Mouse (Mus musculus): ENCODE measurements around the gene Trpc4. TPM values are rescaled to one million over a fixed set of nuclear protein-coding genes. Genes with fewer than 3 reads are reported as not detected.

Gene Trpc4
- polyA plus RNA-seq, 1 experiment, result not detected

DNA sequence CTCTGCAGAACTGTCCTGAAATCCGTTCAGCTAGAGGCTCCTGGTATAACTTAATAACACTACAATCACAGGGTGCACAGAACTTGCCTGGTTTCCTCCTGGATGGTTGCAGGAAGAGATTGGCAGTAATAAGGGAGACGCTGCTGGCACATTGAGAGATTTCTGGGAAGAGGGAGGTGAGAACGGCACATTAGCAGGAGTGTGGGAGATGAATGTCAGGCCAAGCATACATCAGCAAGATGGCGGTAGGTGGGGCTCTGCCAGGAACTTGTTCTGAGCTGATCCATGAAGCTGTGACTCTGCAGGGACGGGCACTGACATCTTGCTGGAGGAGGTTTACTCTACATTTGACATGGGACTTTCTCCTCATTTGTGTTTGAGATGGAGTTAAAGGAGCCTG is 48.6 kb downstream of the Trpc4 start:
- no peak overlapping the region for H3ac ChIP-seq (ENCODE audit: control insufficient read depth, insufficient read length, low read depth)
- no peak overlapping the region for H3K4me3 ChIP-seq (ENCODE audit: insufficient read depth, poor library complexity, severe bottlenecking)
- no peak for TF ChIP-seq MYOG (IDR thresholded peaks at IDR 0.05; ENCODE audit: control insufficient read depth, extremely low read depth, insufficient read length)
- TF ChIP-seq CTCF (IDR thresholded peaks at IDR 0.05; ENCODE audit: control insufficient read depth, insufficient read depth, insufficient read length), result no peak
- no peak for TF ChIP-seq MYOD1 (IDR thresholded peaks at IDR 0.05; ENCODE audit: control insufficient read depth, insufficient read length, low read depth)
- TF ChIP-seq USF1 (IDR thresholded peaks at IDR 0.05; ENCODE audit: low read depth), result no peak
- no peak for TF ChIP-seq FOSL1 (IDR thresholded peaks at IDR 0.05; ENCODE audit: insufficient read depth, low read length, poor library complexity, severe bottlenecking)
- TF ChIP-seq CEBPB (IDR thresholded peaks at IDR 0.05; ENCODE audit: low read depth), result no peak
- TF ChIP-seq MAX (IDR thresholded peaks at IDR 0.05), result no peak
- no peaks in the 10 kb centered on the region for H3K79me2 ChIP-seq (ENCODE audit: control insufficient read depth, insufficient read depth)
- H3K79me3 ChIP-seq (ENCODE audit: low read depth), result no peaks in the 10 kb centered on the region
- H3K27me3 ChIP-seq (ENCODE audit: control insufficient read depth, insufficient read depth, insufficient read length), result no peaks in the 10 kb centered on the region
- H3K36me3 ChIP-seq (ENCODE audit: control insufficient read depth, insufficient read depth), result no peaks in the 10 kb centered on the region

DNA sequence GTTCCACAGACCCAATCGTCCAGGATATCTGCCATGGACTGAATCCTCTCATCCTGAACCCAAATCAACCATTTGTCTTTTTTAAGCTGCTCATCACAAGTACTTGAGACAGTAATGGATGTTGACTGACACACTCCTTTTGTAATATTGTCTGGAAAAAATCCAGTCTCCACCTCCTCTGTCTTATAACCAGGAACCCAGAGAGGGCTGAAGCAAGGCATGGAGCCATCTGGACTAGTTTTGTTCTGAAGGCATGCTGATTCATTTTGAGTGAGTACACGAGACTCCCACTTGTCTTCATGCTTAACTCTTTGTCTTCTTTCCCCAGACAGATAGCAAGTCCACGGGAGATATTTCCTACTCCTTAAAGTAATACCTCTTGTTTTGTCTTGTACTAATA is 54.3 kb downstream of the Trpc4 start:
- H3K36me3 ChIP-seq (ENCODE audit: control insufficient read depth, insufficient read depth), result no peaks in the 10 kb centered on the region
- no peaks in the 10 kb centered on the region for H3K79me3 ChIP-seq (ENCODE audit: low read depth)
- H3K79me2 ChIP-seq (ENCODE audit: control insufficient read depth, insufficient read depth), result no peaks in the 10 kb centered on the region
- H3K4me3 ChIP-seq (ENCODE audit: insufficient read depth, poor library complexity, severe bottlenecking), result no peak overlapping the region
- no peak overlapping the region for H3ac ChIP-seq (ENCODE audit: control insufficient read depth, insufficient read length, low read depth)
- TF ChIP-seq CEBPB (IDR thresholded peaks at IDR 0.05; ENCODE audit: low read depth) (no peak), USF1 (IDR thresholded peaks at IDR 0.05; ENCODE audit: low read depth) (no peak), MAX (IDR thresholded peaks at IDR 0.05) (no peak), CTCF (IDR thresholded peaks at IDR 0.05; ENCODE audit: control insufficient read depth, insufficient read depth, insufficient read length) (no peak), MYOD1 (IDR thresholded peaks at IDR 0.05; ENCODE audit: control insufficient read depth, insufficient read length, low read depth) (no peak), FOSL1 (IDR thresholded peaks at IDR 0.05; ENCODE audit: insufficient read depth, low read length, poor library complexity, severe bottlenecking) (no peak), MYOG (IDR thresholded peaks at IDR 0.05; ENCODE audit: control insufficient read depth, extremely low read depth, insufficient read length) (no peak)
- H3K27me3 ChIP-seq (ENCODE audit: control insufficient read depth, insufficient read depth, insufficient read length), result peaks cover 4% of the 10 kb centered on the region

DNA sequence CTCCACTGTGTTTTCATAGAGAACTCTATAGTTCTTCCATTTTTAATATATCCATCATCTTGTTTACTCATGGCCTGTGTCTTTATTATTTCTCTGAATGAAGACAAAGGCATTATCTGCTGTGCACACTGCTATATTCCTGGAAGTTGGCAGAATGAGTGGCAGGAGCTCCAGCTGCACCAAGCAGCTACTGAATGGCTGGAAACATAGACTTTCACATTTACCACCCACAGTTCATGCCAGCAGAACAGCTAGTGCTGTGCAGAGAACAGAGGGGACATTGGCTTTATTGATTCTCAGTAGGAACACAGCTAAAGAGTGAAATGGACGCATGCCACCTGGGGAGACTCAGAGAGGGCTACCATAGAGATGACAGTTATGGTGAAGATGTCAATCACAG is 55.6 kb downstream of the Trpc4 start:
- TF ChIP-seq USF1 (IDR thresholded peaks at IDR 0.05; ENCODE audit: low read depth), result no peak
- no peak for TF ChIP-seq CTCF (IDR thresholded peaks at IDR 0.05; ENCODE audit: control insufficient read depth, insufficient read depth, insufficient read length)
- TF ChIP-seq MYOG (IDR thresholded peaks at IDR 0.05; ENCODE audit: control insufficient read depth, extremely low read depth, insufficient read length), result no peak
- no peak for TF ChIP-seq MYOD1 (IDR thresholded peaks at IDR 0.05; ENCODE audit: control insufficient read depth, insufficient read length, low read depth)
- no peak for TF ChIP-seq CEBPB (IDR thresholded peaks at IDR 0.05; ENCODE audit: low read depth)
- TF ChIP-seq MAX (IDR thresholded peaks at IDR 0.05), result no peak
- TF ChIP-seq FOSL1 (IDR thresholded peaks at IDR 0.05; ENCODE audit: insufficient read depth, low read length, poor library complexity, severe bottlenecking), result no peak
- Histone ChIP-seq H3K79me2 (ENCODE audit: control insufficient read depth, insufficient read depth) (no peaks in the 10 kb centered on the region), H3ac (ENCODE audit: control insufficient read depth, insufficient read length, low read depth) (no peak overlapping the region), H3K79me3 (ENCODE audit: low read depth) (no peaks in the 10 kb centered on the region), H3K27me3 (ENCODE audit: control insufficient read depth, insufficient read depth, insufficient read length) (peaks cover 4% of the 10 kb centered on the region), H3K36me3 (ENCODE audit: control insufficient read depth, insufficient read depth) (no peaks in the 10 kb centered on the region), H3K4me3 (ENCODE audit: insufficient read depth, poor library complexity, severe bottlenecking) (no peak overlapping the region)

DNA sequence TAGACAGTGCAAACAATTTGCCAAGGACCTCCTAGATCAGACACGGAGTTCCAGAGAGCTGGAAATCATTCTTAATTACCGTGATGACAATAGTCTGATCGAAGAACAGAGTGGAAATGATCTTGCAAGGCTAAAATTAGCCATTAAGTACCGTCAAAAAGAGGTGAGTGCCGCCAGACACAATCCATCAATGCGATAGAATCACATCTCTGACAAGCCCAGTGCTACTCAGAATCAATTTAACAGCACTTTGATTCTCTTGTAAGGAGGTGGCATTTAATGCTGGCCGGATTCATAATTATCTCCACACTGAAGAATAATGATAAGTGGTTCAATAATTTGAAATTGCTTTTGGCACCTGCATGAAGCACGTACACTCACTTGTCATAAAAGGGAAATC is 66.7 kb downstream of the Trpc4 start:
- no peak for TF ChIP-seq USF1 (IDR thresholded peaks at IDR 0.05; ENCODE audit: low read depth)
- TF ChIP-seq MAX (IDR thresholded peaks at IDR 0.05), result no peak
- TF ChIP-seq FOSL1 (IDR thresholded peaks at IDR 0.05; ENCODE audit: insufficient read depth, low read length, poor library complexity, severe bottlenecking), result no peak
- no peak for TF ChIP-seq MYOG (IDR thresholded peaks at IDR 0.05; ENCODE audit: control insufficient read depth, extremely low read depth, insufficient read length)
- no peak for TF ChIP-seq CTCF (IDR thresholded peaks at IDR 0.05; ENCODE audit: control insufficient read depth, insufficient read depth, insufficient read length)
- TF ChIP-seq CEBPB (IDR thresholded peaks at IDR 0.05; ENCODE audit: low read depth), result no peak
- no peak for TF ChIP-seq MYOD1 (IDR thresholded peaks at IDR 0.05; ENCODE audit: control insufficient read depth, insufficient read length, low read depth)
- no peaks in the 10 kb centered on the region for H3K79me2 ChIP-seq (ENCODE audit: control insufficient read depth, insufficient read depth)
- H3K36me3 ChIP-seq (ENCODE audit: control insufficient read depth, insufficient read depth), result no peaks in the 10 kb centered on the region
- H3ac ChIP-seq (ENCODE audit: control insufficient read depth, insufficient read length, low read depth), result no peak overlapping the region
- H3K4me3 ChIP-seq (ENCODE audit: insufficient read depth, poor library complexity, severe bottlenecking), result no peak overlapping the region
- H3K79me3 ChIP-seq (ENCODE audit: low read depth), result no peaks in the 10 kb centered on the region
- H3K27me3 ChIP-seq (ENCODE audit: control insufficient read depth, insufficient read depth, insufficient read length), result peaks cover 8% of the 10 kb centered on the region

DNA sequence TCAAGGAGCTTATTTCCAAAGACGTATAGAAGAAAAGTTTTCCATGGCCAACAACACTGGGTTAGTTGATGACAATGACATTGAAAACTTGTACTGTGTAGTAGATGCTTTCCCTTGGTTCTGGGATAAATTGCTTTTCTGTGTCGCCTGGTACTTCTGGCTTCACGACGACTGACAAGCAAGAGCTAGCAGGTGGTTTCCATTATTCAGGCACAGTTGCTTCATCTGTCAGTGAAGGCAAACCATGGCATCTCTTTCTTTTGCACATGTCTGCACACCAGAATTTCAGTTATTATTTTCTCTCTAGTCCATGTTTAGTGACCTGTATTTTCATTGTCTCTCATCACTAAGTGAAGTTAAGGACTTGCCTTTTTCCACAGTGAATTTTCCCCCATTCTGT is 72.6 kb downstream of the Trpc4 start:
- no peak overlapping the region for H3ac ChIP-seq (ENCODE audit: control insufficient read depth, insufficient read length, low read depth)
- H3K4me3 ChIP-seq (ENCODE audit: insufficient read depth, poor library complexity, severe bottlenecking), result no peak overlapping the region
- H3K79me2 ChIP-seq (ENCODE audit: control insufficient read depth, insufficient read depth), result no peaks in the 10 kb centered on the region
- no peaks in the 10 kb centered on the region for H3K79me3 ChIP-seq (ENCODE audit: low read depth)
- no peaks in the 10 kb centered on the region for H3K36me3 ChIP-seq (ENCODE audit: control insufficient read depth, insufficient read depth)
- peaks cover 7% of the 10 kb centered on the region for H3K27me3 ChIP-seq (ENCODE audit: control insufficient read depth, insufficient read depth, insufficient read length)
- TF ChIP-seq CEBPB (IDR thresholded peaks at IDR 0.05; ENCODE audit: low read depth) (no peak), MYOD1 (IDR thresholded peaks at IDR 0.05; ENCODE audit: control insufficient read depth, insufficient read length, low read depth) (no peak), MYOG (IDR thresholded peaks at IDR 0.05; ENCODE audit: control insufficient read depth, extremely low read depth, insufficient read length) (no peak), MAX (IDR thresholded peaks at IDR 0.05) (no peak), CTCF (IDR thresholded peaks at IDR 0.05; ENCODE audit: control insufficient read depth, insufficient read depth, insufficient read length) (no peak), USF1 (IDR thresholded peaks at IDR 0.05; ENCODE audit: low read depth) (no peak)

DNA sequence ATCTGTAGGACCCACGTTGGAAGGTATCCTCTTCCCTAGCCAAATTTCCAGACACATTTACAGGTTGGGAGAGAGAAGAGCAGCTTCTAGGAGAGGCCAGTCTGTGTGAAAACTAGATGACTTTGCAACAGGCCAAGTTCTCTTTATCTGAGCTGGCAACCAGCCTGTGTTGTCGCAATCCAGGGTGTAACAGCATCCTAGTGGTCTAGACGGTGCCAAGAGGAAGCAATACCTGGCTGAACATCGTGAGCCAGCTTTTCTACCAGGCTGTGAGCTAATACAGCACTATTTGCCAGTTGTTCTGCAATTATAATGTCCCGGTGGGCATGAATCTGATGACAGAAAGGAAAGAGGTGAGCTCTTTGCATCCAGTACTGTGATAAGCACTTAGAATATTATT is 83.1 kb downstream of the Trpc4 start:
- H3K36me3 ChIP-seq (ENCODE audit: control insufficient read depth, insufficient read depth), result no peaks in the 10 kb centered on the region
- no peaks in the 10 kb centered on the region for H3K79me2 ChIP-seq (ENCODE audit: control insufficient read depth, insufficient read depth)
- no peak overlapping the region for H3K4me3 ChIP-seq (ENCODE audit: insufficient read depth, poor library complexity, severe bottlenecking)
- H3K79me3 ChIP-seq (ENCODE audit: low read depth), result no peaks in the 10 kb centered on the region
- TF ChIP-seq MYOD1 (IDR thresholded peaks at IDR 0.05; ENCODE audit: control insufficient read depth, insufficient read length, low read depth) (no peak), USF1 (IDR thresholded peaks at IDR 0.05; ENCODE audit: low read depth) (no peak), MAX (IDR thresholded peaks at IDR 0.05) (no peak), CEBPB (IDR thresholded peaks at IDR 0.05; ENCODE audit: low read depth) (no peak), MYOG (IDR thresholded peaks at IDR 0.05; ENCODE audit: control insufficient read depth, extremely low read depth, insufficient read length) (no peak), CTCF (IDR thresholded peaks at IDR 0.05; ENCODE audit: control insufficient read depth, insufficient read depth, insufficient read length) (no peak), FOSL1 (IDR thresholded peaks at IDR 0.05; ENCODE audit: insufficient read depth, low read length, poor library complexity, severe bottlenecking) (no peak)
- H3K27me3 ChIP-seq (ENCODE audit: control insufficient read depth, insufficient read depth, insufficient read length), result no peaks in the 10 kb centered on the region
- no peak overlapping the region for H3ac ChIP-seq (ENCODE audit: control insufficient read depth, insufficient read length, low read depth)

Measured in C2C12 (cell line).